Mouse (Mus musculus) lung, embryonic 15.5 days (tissue): Measurements from ENCODE around the gene Diexf. TPM values are rescaled to one million over a fixed set of nuclear protein-coding genes. Genes with fewer than 3 reads are reported as not detected.

Source experiments
- ATAC-seq: fragments of 200-750 bp; cut with Nextera tagmentation; 2 replicates; pipeline ENCODE4 v1.8.0; 2017; ENCODE audit warnings: moderate number of reproducible peaks, borderline replicate concordance; ENCODE audit not compliant: low FRiP score, low TSS enrichment; ENCODE audit errors: extremely low read depth
- H3K27ac ChIP-seq: fragments of 300-500 bp; sonication (generic); 2 replicates; pipeline ENCODE4 v1.5.1; 2015; ENCODE audit warnings: moderate library complexity, mild to moderate bottlenecking, inconsistent platforms
- H3K27me3 ChIP-seq: fragments of 300-500 bp; sonication (generic); 2 replicates; pipeline ENCODE4 v1.6.1; 2015; ENCODE audit warnings: inconsistent platforms
- H3K36me3 ChIP-seq: fragments of 300-500 bp; sonication (generic); 2 replicates; pipeline ENCODE4 v1.6.1; 2015; ENCODE audit warnings: inconsistent platforms
- H3K4me1 ChIP-seq: fragments of 300-500 bp; sonication (generic); 2 replicates; pipeline ENCODE4 v1.6.1; 2015; ENCODE audit warnings: inconsistent platforms
- H3K4me2 ChIP-seq: fragments of 300-500 bp; sonication (generic); 2 replicates; pipeline ENCODE4 v1.6.1; 2015; ENCODE audit warnings: inconsistent platforms, mild to moderate bottlenecking, moderate library complexity
- H3K4me3 ChIP-seq: fragments of 300-500 bp; sonication (generic); 2 replicates; pipeline ENCODE4 v1.5.1; 2015; ENCODE audit warnings: mild to moderate bottlenecking, inconsistent platforms
- H3K9ac ChIP-seq: fragments of 300-500 bp; sonication (generic); 2 replicates; pipeline ENCODE4 v1.6.1; 2015; ENCODE audit warnings: inconsistent platforms
- H3K9me3 ChIP-seq: fragments of 300-500 bp; sonication (generic); 2 replicates; pipeline ENCODE4 v1.6.1; 2016; ENCODE audit warnings: inconsistent platforms
- WGBS: fragments of 180-500 bp; shearing (Covaris S2); methylation state at CpG from one replicate; pipeline ENCODE4 v1.1.7; 2015; 5-methylcytosine and 5-hydroxymethylcytosine counted together
- polyA plus RNA-seq: library from polyadenylated mRNA; unstranded; fragments of >200 nt; fragmentation: Nextera tagmentation; extraction: Ambion mirVana; gene quantifications from 2 replicates; pipeline ENCODE4 v1.2.1, GENCODE M21; 2015

Gene Diexf
- polyA plus RNA-seq, 1 experiment from 2014 or later: 7.4 TPM

DNA sequence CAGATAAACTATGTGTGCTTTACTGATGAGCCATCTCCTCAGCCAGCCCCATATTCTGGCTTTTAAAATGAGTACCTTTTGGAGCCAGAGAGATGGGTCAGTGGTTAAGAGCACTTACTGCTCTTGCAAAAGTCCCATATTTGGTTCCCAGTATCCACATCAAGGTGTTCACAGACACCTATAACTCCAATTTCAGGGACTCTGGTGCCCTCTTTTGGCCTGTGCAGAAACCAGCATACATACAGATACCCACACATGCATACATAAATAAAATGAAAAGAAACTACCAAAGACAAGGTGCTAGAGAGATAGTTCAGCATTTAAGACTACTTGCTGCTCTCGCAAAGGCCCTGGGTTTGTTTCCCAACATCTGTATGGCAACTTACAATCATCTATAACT lies 46.1 kb downstream of the Diexf start:
- Histone ChIP-seq H3K4me2 (no peak overlapping the region), H3K27ac (no peak overlapping the region), H3K9me3 (no peaks in the 10 kb centered on the region), H3K27me3 (peaks cover 33% of the 10 kb centered on the region), H3K4me1 (peaks cover 26% of the 10 kb centered on the region), H3K36me3 (no peaks in the 10 kb centered on the region), H3K4me3 (no peak overlapping the region), H3K9ac (no peak overlapping the region)
- no peak for ATAC-seq
- 80% methylated on average over 1 of the region's 1 CpGs for WGBS

GRCm38 (mm10) chr1:193083051-193083450 lies 47.0 kb downstream of the Diexf start:
- 70% methylated on average over 7 of the region's 7 CpGs for WGBS
- H3K36me3 ChIP-seq: no peaks in the 10 kb centered on the region
- no peak overlapping the region for H3K4me2 ChIP-seq
- H3K4me3 ChIP-seq: no peak overlapping the region
- no peak for ATAC-seq
- H3K4me1 ChIP-seq: peaks cover 26% of the 10 kb centered on the region
- H3K9ac ChIP-seq: no peak overlapping the region
- H3K9me3 ChIP-seq: no peaks in the 10 kb centered on the region
- H3K27ac ChIP-seq: no peak overlapping the region
- H3K27me3 ChIP-seq: peaks cover 30% of the 10 kb centered on the region

GRCm38 (mm10) chr1:193082311-193082921 lies 47.7 kb downstream of the Diexf start:
- H3K4me1 ChIP-seq: peaks cover 22% of the 10 kb centered on the region
- peak; percentile 53; the same call in 1 of the 2 replicates for ATAC-seq
- H3K27me3 ChIP-seq: peaks cover 35% of the 10 kb centered on the region
- no peak overlapping the region for H3K9ac ChIP-seq
- H3K36me3 ChIP-seq: no peaks in the 10 kb centered on the region
- 28% methylated on average over 10 of the region's 10 CpGs for WGBS
- H3K4me3 ChIP-seq: no peak overlapping the region
- H3K9me3 ChIP-seq: no peaks in the 10 kb centered on the region
- H3K27ac ChIP-seq: no peak overlapping the region
- no peak overlapping the region for H3K4me2 ChIP-seq

- no peaks in the 10 kb centered on the region for H3K9me3 ChIP-seq
- no peak overlapping the region for H3K27ac ChIP-seq
- no peaks in the 10 kb centered on the region for H3K27me3 ChIP-seq
- H3K36me3 ChIP-seq: no peaks in the 10 kb centered on the region
- no peak for ATAC-seq
- H3K4me2 ChIP-seq: no peak overlapping the region
- H3K4me3 ChIP-seq: no peak overlapping the region
- H3K4me1 ChIP-seq: no peaks in the 10 kb centered on the region
- no peak overlapping the region for H3K9ac ChIP-seq
- 87% methylated on average over 3 of the region's 3 CpGs for WGBS
Measured at GRCm38 (mm10) chr1:193062618-193063017, 67.5 kb downstream of the Diexf start.

GRCm38 (mm10) chr1:193060167-193060566 lies 69.9 kb downstream of the Diexf start:
- H3K27ac ChIP-seq: no peak overlapping the region
- H3K4me1 ChIP-seq: no peaks in the 10 kb centered on the region
- no peaks in the 10 kb centered on the region for H3K9me3 ChIP-seq
- H3K4me2 ChIP-seq: no peak overlapping the region
- no peak overlapping the region for H3K4me3 ChIP-seq
- ATAC-seq: no peak
- no peaks in the 10 kb centered on the region for H3K27me3 ChIP-seq
- no peak overlapping the region for H3K9ac ChIP-seq
- no peaks in the 10 kb centered on the region for H3K36me3 ChIP-seq
- 72% methylated on average over 2 of the region's 2 CpGs for WGBS

- Histone ChIP-seq H3K4me1 (no peaks in the 10 kb centered on the region), H3K4me3 (no peak overlapping the region), H3K9ac (no peak overlapping the region), H3K9me3 (no peaks in the 10 kb centered on the region), H3K36me3 (no peaks in the 10 kb centered on the region), H3K27me3 (no peaks in the 10 kb centered on the region), H3K4me2 (no peak overlapping the region), H3K27ac (no peak overlapping the region)
- ATAC-seq: no peak
- WGBS: 71% methylated on average over 5 of the region's 5 CpGs
Measured at GRCm38 (mm10) chr1:193059596-193059995, 70.5 kb downstream of the Diexf start.

DNA sequence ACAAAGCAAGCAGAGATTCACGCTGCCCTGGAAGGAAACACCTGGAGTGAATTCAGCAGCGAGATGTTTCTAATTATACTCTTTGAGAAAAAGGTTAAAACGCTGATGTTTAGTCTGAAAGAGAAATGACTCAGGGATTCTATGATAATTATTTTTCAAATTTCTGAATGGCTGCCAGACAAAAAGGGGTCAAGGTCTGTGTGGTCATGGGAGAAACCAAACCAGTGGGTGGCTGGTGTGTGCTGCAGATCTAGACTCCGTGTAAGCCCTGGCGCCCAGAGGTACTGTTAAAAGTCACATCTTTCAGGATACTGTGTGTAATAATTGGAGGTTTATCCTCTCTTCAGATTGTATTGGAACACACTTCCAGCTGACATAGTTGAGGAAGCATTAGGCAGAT lies 75.7 kb downstream of the Diexf start:
- no peaks in the 10 kb centered on the region for H3K36me3 ChIP-seq
- no peaks in the 10 kb centered on the region for H3K27me3 ChIP-seq
- no peak overlapping the region for H3K9ac ChIP-seq
- H3K4me1 ChIP-seq: no peaks in the 10 kb centered on the region
- no peak overlapping the region for H3K4me2 ChIP-seq
- 66% methylated on average over 5 of the region's 5 CpGs for WGBS
- no peak overlapping the region for H3K27ac ChIP-seq
- no peak overlapping the region for H3K4me3 ChIP-seq
- no peak for ATAC-seq
- no peaks in the 10 kb centered on the region for H3K9me3 ChIP-seq

GRCm38 (mm10) chr1:193053065-193053464 lies 77.0 kb downstream of the Diexf start:
- no peak overlapping the region for H3K4me3 ChIP-seq
- H3K4me2 ChIP-seq: no peak overlapping the region
- ATAC-seq: no peak
- no peaks in the 10 kb centered on the region for H3K4me1 ChIP-seq
- no peaks in the 10 kb centered on the region for H3K36me3 ChIP-seq
- no peaks in the 10 kb centered on the region for H3K27me3 ChIP-seq
- no peak overlapping the region for H3K27ac ChIP-seq
- no peak overlapping the region for H3K9ac ChIP-seq
- no peaks in the 10 kb centered on the region for H3K9me3 ChIP-seq
- 66% methylated on average over 5 of the region's 5 CpGs for WGBS

GRCm38 (mm10) chr1:193047616-193048015 lies 82.5 kb downstream of the Diexf start:
- Histone ChIP-seq H3K4me1 (no peaks in the 10 kb centered on the region), H3K4me3 (no peak overlapping the region), H3K4me2 (no peak overlapping the region), H3K27me3 (no peaks in the 10 kb centered on the region), H3K9me3 (no peaks in the 10 kb centered on the region), H3K27ac (no peak overlapping the region), H3K36me3 (no peaks in the 10 kb centered on the region), H3K9ac (no peak overlapping the region)
- no peak for ATAC-seq
- 87% methylated on average over 4 of the region's 4 CpGs for WGBS

DNA sequence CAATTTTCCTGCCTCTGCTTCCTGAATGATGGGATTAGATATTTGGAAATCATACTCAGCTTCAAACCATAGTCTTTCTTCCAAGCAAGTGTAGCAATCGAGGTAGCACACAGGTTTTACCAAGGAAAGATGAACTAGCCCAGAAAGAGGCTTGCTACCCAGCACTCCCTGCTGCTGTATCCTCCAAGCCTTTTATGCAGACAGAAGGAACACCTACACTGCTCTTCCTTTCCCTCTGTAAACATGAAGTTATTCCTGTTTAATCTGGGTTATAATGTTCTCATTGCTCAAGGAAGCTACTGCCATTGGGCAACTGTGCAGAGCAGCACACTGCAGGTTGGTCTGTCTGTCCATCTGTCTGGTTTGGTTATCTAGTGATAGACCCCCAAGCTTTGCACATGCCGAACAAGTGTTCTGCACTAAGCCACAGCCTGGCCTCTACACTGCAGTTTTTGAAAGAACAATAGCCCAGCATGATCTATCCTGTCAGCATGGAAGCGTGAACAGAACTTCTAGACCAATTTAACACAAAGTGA lies 87.2 kb downstream of the Diexf start:
- Histone ChIP-seq H3K9me3 (no peaks in the 10 kb centered on the region), H3K27ac (no peak overlapping the region), H3K36me3 (no peaks in the 10 kb centered on the region), H3K4me3 (no peak overlapping the region), H3K9ac (no peak overlapping the region), H3K27me3 (no peaks in the 10 kb centered on the region), H3K4me1 (no peaks in the 10 kb centered on the region), H3K4me2 (no peak overlapping the region)
- WGBS: 61% methylated on average over 3 of the region's 3 CpGs
- ATAC-seq: no peak
